Mouse (Mus musculus) left cerebral cortex, postnatal 36 days (tissue): Measurements from ENCODE around the gene Nsun2. TPM values are rescaled to one million over a fixed set of nuclear protein-coding genes. Genes with fewer than 3 reads are reported as not detected.
"Not testable (repeated sequence)": the region's sequence is repeated elsewhere in the genome, so short reads cannot be mapped to it uniquely, and the experiment has no call there.

Source experiments
- DNase-seq, 2 experiments: peaks; one replicate each; pipeline ENCODE4 v3.0.0; 2021 to 2022; ENCODE audit warnings: low spot score in 2 of 2, mixed read lengths in 1 of 2
- intact Hi-C: fragments of 180-260 bp; cut with DNase I; formaldehyde crosslinking; loops from one replicate; pipeline ENCODE4 v1.15.1; 2025
- total RNA-seq, 2 experiments: library from RNA; stranded (reverse); gene quantifications; 2 replicates each; pipeline ENCODE4 v1.2.3; 2021

The Nsun2 gene
- total RNA-seq, 2 experiments from 2014 or later, result 75.5 to 77.9 TPM

DNA sequence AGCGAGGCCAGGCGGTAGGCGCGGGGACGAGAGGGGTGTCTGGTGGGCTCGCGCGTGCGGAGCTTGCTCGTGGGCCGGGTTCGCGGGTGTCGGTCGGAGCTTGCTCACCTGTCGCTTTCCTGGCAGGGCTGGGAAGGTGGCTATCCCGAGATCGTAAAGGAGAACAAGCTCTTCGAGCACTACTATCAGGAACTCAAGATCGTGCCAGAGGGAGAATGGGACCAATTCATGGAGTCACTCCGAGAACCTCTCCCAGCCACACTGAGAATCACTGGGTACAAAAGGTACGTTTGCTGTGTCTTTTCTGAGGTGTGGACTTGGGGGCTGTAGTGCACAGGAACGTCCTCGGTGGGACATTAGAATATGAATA is 78.6 kb downstream of the Nsun2 start:
- DNase-seq, result no peak
- intact Hi-C loops, result loop anchor here (5.0 to 10.0 kb wide), 4 partner anchors 60 to 1027 kb away; partner anchors contain the start of genes Fastkd3 and Mtrr

DNA sequence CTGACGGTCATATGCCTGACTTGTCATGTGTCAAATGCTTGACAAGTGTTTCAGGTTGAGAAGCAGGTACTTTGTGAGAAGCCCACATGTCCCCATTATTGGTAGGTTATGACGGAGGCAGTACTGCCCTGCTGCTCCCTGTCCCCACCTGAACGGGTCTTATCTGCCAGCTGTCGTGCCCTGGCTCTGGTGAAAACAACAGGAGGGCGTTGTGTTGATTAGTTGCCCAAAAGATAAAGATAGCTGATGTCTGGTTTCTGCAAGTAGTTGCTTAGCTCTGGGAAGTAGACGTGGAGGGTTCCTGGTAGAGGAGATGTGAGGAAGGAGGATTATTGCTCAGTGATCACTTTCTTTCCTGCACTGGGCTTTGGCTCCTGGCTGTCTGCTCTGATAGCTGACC is 83.2 kb downstream of the Nsun2 start:
- intact Hi-C loops, result loop anchor here (10.0 kb wide), 2 partner anchors 112 to 1032 kb away; partner anchors contain the start of genes Fastkd3 and Mtrr
- no peak for DNase-seq

DNA sequence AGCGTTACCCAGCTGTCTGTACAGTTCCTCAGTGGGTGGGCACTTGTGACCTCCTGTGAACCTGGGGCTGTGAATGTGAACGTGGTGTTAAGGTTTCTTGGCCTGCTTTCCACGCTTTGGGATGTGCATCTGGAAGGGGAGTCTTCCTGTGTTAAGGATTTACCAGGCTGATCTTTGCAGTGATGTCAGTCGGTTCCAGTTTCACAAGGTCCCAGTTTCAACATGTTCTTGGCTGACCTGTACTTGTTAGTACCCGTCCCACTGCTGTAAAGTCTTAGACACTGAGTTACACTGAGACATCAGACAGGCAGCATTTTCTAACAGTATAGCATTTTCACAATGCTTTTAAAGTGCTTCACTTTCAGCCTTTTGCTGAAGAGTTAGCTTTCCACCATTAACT is 90.3 kb downstream of the Nsun2 start:
- no peak for DNase-seq
- intact Hi-C loops, result no loop called here

DNA sequence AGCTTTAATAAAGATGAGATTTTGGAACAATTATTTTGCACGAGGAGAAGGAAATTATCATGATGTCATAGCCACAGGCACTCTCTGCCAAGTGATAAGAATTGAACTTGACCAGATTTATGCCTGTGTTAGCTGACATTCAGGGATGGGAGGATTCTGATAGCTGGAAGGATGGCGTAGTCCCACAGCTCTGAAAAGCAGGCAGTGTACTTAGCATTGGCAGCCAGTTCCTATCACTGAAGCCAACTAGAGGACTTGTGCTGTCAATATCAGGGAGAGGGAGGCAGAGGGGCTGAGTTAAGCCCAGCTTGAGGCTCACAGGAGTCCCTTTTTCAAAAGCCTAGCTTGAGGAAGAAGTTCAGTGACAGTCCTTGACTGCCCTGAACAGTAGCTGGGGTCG is 91.0 kb downstream of the Nsun2 start:
- DNase-seq, result no peak

DNA sequence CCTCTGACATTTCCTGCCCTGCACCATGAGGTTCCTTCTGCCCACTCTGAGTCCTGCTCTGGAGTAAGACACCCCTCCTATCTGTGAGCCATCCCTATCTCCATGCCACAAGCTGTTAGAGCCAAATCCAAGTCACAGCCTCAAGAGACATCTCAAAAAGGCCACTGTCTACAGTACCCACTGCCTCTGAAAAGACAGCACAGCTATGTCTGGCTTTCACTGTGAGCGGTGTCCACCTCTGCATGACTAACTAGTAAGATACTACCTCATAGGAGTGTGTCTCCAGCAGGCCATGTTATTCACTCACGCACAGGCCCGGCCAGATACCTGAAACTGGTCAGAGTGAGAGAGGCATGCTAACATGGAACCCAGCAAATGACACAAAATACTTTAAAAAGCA is 94.4 kb downstream of the Nsun2 start:
- intact Hi-C loops, result no loop called here
- no peak for DNase-seq

More for the DNA sequence above, 91.0 kb downstream of the Nsun2 start:
- intact Hi-C loops, result no loop called here

DNA sequence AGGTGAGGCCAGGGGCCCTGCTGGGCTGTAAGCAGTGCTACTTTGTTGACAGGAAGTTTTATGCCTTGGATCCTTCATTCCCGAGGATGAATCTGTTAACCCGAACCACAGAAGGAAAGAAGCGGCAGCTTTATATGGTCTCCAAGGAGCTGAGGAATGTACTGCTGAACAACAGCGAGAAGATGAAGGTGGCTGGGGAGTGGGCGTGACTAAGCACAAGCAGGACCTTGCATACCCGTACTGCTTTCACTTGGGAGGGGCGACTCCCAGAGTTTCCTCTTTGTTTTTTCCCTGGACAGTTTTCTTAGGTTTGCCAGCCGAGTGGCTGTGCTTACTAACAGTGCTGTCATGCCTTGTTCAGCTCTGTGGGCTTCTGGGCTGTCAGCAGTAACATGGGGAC is 97.0 kb downstream of the Nsun2 start:
- DNase-seq, result no peak
- intact Hi-C loops, result no loop called here

DNA sequence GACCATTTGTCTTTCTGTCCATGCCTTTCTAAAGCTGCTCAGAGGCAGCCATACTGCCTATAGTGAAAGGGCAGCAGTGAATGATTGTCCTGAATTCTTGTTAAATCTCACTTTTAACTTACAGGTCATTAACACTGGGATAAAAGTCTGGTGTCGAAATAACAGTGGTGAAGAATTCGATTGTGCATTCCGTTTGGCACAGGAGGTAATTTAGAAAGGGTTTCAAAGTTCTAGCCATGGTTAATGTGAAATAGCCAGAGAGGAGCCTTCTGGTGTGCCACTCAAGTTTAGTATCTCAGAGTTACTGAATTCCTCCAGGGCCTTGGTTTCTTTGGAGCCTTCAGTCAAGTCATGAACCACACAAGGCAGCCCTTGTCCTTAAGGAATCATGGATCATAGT is 97.6 kb downstream of the Nsun2 start:
- intact Hi-C loops, result no loop called here
- no peak for DNase-seq

DNA sequence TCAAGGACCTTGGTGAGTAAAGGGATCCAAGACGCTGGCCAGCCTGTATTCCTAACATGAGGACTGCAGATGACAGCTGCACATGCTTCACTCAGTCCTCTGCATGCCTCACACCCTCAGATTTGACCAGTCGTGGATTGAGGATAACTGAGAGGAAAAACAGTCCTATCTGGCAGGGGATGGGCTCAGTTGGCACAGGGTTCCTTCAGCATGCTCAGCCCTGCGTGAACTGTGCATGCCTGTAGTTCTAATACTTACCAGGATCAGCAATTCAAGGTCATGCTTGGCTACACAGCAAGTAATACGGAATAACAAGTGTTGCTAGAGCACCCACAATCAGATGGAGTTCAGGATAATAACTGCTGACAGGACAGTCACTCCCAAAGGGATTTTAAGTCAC is 98.1 kb downstream of the Nsun2 start:
- no peak for DNase-seq
- intact Hi-C loops, result no loop called here

DNA sequence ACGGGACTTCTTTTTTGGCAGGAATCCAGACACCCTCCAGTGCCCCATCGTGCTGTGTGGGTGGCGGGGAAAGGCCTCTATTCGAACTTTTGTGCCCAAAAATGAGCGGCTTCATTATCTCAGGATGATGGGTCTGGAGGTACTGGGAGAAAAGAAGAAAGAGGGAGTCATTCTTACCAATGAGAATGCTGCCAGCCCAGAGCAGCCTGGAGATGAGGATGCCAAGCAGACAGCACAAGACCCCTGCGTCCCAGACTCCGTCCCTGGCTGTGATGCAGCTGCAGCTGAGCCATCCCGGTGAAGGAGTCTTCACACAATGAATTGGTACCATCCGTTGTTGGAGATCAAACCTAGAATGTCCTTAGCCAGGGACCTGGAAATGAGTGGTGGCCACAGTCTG is 100.0 kb downstream of the Nsun2 start:
- DNase-seq, result no peak
- intact Hi-C loops, result no loop called here

DNA sequence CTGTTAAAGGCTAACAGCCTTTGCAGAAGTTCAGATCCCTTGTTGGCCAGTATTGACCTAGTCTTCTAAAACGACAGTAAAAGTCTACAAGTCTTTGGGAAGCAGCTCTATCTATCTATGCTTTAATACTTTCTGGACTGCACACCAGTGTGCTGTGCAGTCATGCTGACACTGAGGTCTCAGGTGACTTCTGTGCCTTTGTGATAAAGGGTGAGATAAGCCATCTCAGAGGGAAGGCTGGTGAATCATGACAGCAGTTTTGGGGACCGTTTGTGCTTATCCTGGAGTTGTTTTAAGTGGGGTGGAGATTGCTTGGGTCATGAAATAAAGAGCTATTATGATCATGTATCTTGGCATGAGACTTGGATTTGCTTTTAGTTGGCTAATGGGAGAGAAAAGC is 100.4 kb downstream of the Nsun2 start:
- no peak for DNase-seq
- intact Hi-C loops, result no loop called here

DNA sequence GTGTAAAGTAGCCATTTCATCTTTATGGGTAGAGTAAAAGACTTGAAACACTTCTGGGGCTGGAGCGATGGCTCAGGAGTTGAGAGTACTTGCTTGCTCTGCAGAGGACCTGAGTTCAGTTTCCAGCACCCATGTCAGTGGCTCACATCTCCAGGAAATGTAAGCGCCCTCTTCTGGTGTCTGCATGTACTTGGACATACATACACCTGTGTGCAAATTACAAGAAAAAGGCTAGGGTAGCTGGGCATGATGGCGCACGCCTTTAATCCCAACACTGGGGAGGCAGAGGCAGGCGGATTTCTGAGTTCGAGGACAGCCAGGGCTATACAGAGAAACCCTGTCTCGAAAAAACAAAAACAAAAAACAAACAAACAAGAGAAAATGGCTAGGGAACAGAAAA is 102.3 kb downstream of the Nsun2 start:
- intact Hi-C loops, result not testable (repeated sequence)

DNA sequence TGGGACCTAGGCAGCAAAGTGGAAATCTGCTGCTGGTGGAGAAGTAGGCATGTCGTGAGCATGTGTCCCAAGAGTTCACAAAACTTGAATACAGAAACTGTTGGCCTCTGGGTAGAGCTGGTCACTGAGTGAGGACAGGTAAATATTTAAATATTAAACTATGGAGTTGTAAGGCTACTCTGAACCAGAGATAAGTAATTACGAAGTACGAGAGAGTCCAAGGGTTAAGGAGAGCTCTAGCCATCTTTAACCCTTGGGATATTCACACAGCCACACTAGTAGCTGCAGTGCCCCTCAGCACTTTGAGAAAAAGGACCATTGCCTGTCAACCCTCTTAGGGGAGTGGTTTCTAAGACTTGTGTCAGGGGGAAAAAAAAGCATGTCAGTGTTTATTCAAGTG is 102.8 kb downstream of the Nsun2 start:
- intact Hi-C loops, result no loop called here
- no peak for DNase-seq

More for the DNA sequence above, 102.3 kb downstream of the Nsun2 start:
- DNase-seq, result not testable (repeated sequence)

DNA sequence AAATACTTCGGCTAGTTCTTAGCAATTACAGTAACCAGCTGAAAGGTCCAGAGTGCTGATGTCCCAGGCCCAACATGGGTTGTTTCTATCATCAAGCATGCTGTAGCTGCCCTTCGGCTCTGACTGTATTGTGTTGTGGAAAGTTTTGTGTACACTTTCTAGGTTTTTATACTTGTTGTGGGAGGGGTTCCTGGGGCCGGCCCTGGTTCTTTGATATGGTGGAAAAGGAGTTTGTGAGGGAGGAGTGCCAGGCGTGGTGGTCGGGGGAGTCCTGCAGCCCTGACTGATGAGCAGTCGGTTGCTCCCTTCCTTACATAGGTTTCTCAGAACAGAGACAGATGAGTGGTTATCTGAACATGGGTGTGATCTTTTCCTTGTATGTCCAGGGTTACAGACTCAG is 103.3 kb downstream of the Nsun2 start:
- intact Hi-C loops, result no loop called here
- no peak for DNase-seq

DNA sequence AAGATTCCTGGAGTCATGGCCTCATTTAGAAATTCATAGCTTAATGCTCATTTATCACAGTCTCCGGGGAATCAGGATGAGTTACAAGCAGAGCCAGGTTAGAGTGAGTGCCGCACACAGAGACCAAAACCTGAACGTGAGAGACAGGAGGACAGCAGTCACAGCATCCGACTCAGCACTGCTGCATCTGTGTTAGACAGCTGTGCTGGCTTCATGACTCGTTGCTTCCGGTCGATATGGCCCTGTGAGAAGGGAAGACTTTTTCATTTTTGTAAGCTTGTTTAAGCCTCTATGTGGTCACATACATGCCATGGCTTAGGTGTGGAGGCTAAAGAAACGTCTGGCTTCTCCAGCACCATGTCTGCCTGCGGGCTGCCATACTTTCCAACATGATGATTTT is 104.1 kb downstream of the Nsun2 start:
- DNase-seq, result no peak
- intact Hi-C loops, result no loop called here

DNA sequence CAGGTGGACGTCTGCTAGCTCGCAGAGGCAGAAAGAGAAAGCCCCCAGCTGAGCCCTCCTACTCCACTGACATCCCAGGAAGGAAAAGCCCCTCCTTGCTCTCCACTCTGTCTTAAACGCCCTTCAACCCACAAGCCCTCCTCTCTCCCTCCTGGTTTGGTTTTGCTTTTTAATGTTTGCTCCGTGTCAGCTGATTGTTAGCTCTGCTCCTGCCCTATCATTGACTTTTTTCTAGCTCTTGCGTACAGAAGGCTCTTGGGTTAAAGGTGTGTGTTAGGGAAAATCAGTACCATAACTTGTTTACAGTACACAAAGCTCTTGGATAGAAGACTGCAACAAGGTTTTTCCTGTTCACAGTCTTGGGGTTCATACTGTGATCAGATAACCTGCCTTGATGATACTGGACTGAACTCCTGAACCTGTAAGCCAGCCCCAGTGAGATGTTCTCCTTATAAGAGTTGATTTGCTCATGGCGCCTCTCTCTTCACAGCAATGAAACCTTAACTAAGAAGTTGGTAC is 104.6 kb downstream of the Nsun2 start:
- intact Hi-C loops, result no loop called here
- no peak for DNase-seq

DNA sequence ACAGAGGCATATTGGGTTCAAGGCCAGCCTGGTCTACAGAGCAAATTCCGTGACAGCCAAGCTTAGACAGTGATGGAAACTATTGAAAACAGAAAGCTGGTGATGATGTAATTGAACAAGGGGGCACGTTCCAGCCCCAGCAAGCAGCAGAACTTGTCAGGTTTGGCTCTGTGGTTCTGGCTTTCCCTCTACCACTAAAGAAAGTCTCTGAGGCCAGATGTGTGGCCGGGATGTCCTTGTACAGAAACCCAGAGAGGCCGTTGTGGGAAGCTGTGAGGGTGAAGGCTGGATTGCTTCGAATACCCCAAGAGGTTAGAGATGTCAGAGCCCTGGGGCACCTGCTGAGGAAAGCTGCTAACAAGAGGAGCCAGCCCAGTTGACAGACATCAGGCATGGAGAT is 105.7 kb downstream of the Nsun2 start:
- no peak for DNase-seq
- intact Hi-C loops, result no loop called here

DNA sequence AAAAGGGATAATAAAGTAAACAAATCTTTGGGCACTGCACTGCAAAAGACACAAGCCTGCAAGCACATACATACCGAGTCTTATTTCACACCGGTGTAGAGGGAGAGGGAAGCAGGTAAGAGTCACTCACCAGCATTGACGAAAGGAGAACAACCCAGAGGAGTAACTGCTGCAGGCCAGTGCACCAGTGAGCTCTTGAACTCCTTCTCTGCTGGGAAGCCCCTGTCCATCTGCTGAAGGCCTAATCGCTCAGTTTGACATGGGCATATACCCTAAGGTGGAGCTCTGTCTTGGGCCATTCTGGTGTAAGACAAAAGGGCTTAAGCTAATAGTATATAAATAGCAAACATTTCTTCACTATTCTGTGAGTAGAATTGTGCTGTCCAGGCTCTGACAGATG is 106.6 kb downstream of the Nsun2 start:
- DNase-seq, result no peak
- intact Hi-C loops, result no loop called here

DNA sequence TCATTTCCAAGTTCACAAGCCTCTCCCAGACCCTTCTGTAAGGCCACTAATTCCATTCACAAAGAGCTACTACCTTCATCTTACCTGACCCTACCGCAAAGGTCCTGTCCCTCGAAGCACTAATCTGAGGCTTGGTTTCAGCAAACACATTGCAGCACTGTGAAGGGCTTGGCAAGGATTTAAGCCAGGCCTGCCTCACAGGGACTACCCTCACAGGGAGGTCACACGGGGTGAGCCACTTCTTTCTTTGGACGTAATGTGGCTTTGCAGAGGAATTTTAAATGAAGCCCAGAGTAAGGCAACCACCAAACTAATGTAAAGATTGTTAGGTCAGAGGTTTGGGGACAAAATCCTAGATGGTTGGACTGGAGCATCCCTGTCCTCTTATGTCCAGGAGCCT is 107.0 kb downstream of the Nsun2 start:
- intact Hi-C loops, result no loop called here
- no peak for DNase-seq

DNA sequence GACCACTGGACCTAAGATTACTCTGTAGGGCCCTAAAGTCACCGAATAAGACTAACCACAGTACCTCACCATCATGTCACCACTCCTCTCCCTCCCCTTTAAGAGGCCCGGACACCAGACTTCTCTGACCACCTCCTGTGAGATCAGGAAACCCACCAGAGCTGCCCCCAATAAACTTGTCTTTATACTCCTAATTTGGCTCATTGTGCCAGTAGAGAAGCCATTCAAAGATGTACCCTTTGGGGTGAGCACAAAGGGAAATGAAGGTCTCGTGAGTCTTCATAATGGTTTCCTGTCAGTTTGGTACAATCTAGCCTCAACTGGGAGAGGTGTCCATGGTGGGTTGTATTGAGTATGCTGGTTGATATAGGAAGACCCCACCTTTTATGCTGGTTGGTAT is 107.5 kb downstream of the Nsun2 start:
- intact Hi-C loops, result no loop called here
- DNase-seq, result no peak

DNA sequence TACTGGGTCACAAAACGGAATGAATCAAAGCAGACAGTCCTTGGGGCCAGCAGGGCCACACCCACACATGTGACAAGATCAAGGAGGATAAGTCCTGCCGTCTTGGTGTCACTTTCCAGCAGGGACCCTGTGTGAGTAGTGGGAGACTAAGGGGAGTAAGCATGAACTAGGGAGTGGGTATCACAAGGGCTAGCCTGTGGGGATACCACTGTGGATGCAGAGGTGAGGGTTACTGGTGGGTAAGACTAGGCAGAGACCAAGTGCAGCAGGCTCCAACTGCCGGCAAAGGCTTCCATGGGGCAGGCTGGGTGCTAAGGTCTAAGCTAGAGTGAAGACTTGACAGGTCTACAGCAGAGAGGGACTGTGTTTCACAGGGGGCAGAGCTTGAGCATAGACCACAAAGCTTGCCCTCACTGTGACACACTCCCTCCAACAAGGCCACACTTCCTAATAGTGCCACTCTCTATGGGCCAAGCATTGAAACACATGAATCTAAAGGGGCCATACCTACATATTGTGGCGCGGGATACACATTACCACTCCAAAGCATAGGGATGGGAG is 109.2 kb downstream of the Nsun2 start:
- intact Hi-C loops, result no loop called here
- no peak for DNase-seq

DNA sequence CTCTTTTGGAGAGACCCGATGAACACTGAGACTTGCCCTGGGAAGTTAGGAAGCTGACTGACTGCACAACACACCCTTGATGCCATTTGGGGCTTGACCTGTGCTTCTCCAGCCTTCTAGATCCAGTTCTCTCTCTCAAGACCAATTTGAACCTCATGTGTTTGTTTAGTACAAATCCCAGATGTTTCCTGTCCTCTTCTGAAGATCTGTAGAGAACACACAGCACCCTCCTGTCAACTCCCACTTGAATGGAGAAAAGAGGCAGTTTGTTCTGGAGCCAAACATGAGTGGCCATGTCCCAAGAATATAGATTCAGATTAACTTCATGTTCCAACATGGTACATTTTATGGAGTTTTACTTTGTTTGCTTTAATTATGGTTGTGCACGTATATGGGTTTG is 110.4 kb downstream of the Nsun2 start:
- DNase-seq, result no peak
- intact Hi-C loops, result no loop called here
